Mouse (Mus musculus) Patski (cell line): Measurements from ENCODE around the gene Traf1. TPM values are rescaled to one million over a fixed set of nuclear protein-coding genes. Genes with fewer than 3 reads are reported as not detected.

Experiments
- ATAC-seq: fragments of 100-300 bp; one replicate; pipeline ENCODE4 v1.8.0; 2021
- CTCF ChIA-PET: fragments of 350-600 bp; sonication (Branson Sonifier 250); formaldehyde crosslinking; loops from one replicate; lab custom pipeline; 2022; ENCODE audit warnings: inconsistent platforms; lab: Charles Lee
- POLR2A ChIA-PET: fragments of 350-600 bp; sonication (Branson Sonifier 250); formaldehyde crosslinking; loops from one replicate; lab custom pipeline; 2022; ENCODE audit warnings: antibody characterized with exemption, inconsistent platforms; lab: Charles Lee
- DNase-seq: peaks from one replicate; pipeline ENCODE4 v3.0.0-alpha.2; 2011; ENCODE audit warnings: low read depth, low spot score
- H3K27me3 ChIP-seq: fragments of 371-371 bp; one replicate; pipeline ENCODE4 v1.5.1; 2021
- CTCF ChIP-seq: fragments of 100-300 bp; IDR thresholded peaks from one replicate; pipeline ENCODE4 v1.5.1; 2021
- in situ Hi-C: fragments of 300-500 bp; cut with MboI; formaldehyde crosslinking; loops from 3 replicates; pipeline ENCODE4 v1.11.1; 2018; ENCODE audit warnings: low pct_unique_long_range_greater_than_20kb, mixed read lengths
- polyA plus RNA-seq: library from polyadenylated mRNA; unstranded; gene quantifications from one replicate; pipeline ENCODE4 v1.2.3, GENCODE M21; 2021

Gene Traf1
- polyA plus RNA-seq, 1 experiment from 2014 or later, result 0.19 TPM

GRCm38 (mm10) chr2:34900412-34900811, 61.2 kb downstream of the Traf1 start:
- ATAC-seq (no peak), DNase-seq (no peak)
- ChIA-PET POLR2A (no interaction called here), CTCF (no interaction called here)
- in situ Hi-C loops, result no loop called here
- TF ChIP-seq CTCF, result no peak
- H3K27me3 ChIP-seq, result no peaks in the 10 kb centered on the region

GRCm38 (mm10) chr2:34899682-34900081, 61.9 kb downstream of the Traf1 start:
- ATAC-seq, result no peak
- TF ChIP-seq CTCF, result no peak
- CTCF ChIA-PET, result no interaction called here
- POLR2A ChIA-PET, result no interaction called here
- no peaks in the 10 kb centered on the region for H3K27me3 ChIP-seq
- no peak for DNase-seq
- in situ Hi-C loops, result no loop called here

- CTCF ChIA-PET, result interaction anchor here (0.7 to 1.7 kb wide), 2 partner anchors 16 to 25 kb away, joined by 3 to 8 read pairs; no protein-coding TSS in a partner anchor
- POLR2A ChIA-PET, result no interaction called here
- DNase-seq, result no peak
- TF ChIP-seq CTCF, result no peak
- no peak for ATAC-seq
- in situ Hi-C loops, result no loop called here
- no peaks in the 10 kb centered on the region for H3K27me3 ChIP-seq
Observed at GRCm38 (mm10) chr2:34897820-34898219, 63.8 kb downstream of the Traf1 start.

- TF ChIP-seq CTCF, result no peak
- POLR2A ChIA-PET, result interaction anchor here (0.8 to 1.2 kb wide), 2 partner anchors 9 to 23 kb away, joined by 3 read pairs; partner anchors contain the start of gene Cutal
- no peaks in the 10 kb centered on the region for H3K27me3 ChIP-seq
- CTCF ChIA-PET, result interaction anchor here (0.7 to 1.7 kb wide), 3 partner anchors 11 to 24 kb away, joined by 3 to 8 read pairs (median 5); no protein-coding TSS in a partner anchor
- ATAC-seq, result no peak
- DNase-seq, result no peak
- in situ Hi-C loops, result no loop called here
Observed at GRCm38 (mm10) chr2:34896821-34897460, 64.6 kb downstream of the Traf1 start.

- no peaks in the 10 kb centered on the region for H3K27me3 ChIP-seq
- ChIA-PET CTCF (interaction anchor here (1.2 kb wide), 1 partner anchor 10 kb away, joined by 5 read pairs; no protein-coding TSS in a partner anchor), POLR2A (interaction anchor here (0.6 kb wide), 1 partner anchor 242 kb away, joined by 4 read pairs; no protein-coding TSS in a partner anchor)
- ATAC-seq (no peak), DNase-seq (no peak)
- in situ Hi-C loops, result no loop called here
- TF ChIP-seq CTCF, result no peak
Observed at GRCm38 (mm10) chr2:34895503-34896113, 66.0 kb downstream of the Traf1 start.

- POLR2A ChIA-PET, result no interaction called here
- TF ChIP-seq CTCF, result no peak
- ATAC-seq, result no peak
Observed at GRCm38 (mm10) chr2:34893950-34894349, 67.6 kb downstream of the Traf1 start.

More at GRCm38 (mm10) chr2:34893950-34894349, 67.6 kb downstream of the Traf1 start:
- CTCF ChIA-PET, result no interaction called here
- H3K27me3 ChIP-seq, result no peaks in the 10 kb centered on the region
- no peak for DNase-seq
- in situ Hi-C loops, result no loop called here

Other genes with a start within 250 kb of the Traf1 start
- 54.8 TPM for gene Gapvd1, start 206.5 kb downstream of the Traf1 start, polyA plus RNA-seq
- 1,080 TPM for gene Hspa5, start 189.8 kb downstream of the Traf1 start, polyA plus RNA-seq
- 47.9 TPM for gene Rabepk, start 161.9 kb downstream of the Traf1 start, polyA plus RNA-seq
- gene Fbxw2, start 135.5 kb downstream of the Traf1 start, polyA plus RNA-seq, result 62.6 TPM
- gene Gm34653, start 128.8 kb downstream of the Traf1 start, polyA plus RNA-seq, result 0.10 TPM
- gene Cutal, start 87.4 kb downstream of the Traf1 start, polyA plus RNA-seq, result 33.2 TPM
- gene Psmd5, start 86.8 kb downstream of the Traf1 start, polyA plus RNA-seq, result 82.5 TPM
- 0.99 TPM for gene Phf19, start 47.7 kb downstream of the Traf1 start, polyA plus RNA-seq
- not detected for gene Hc, start 99.7 kb upstream of the Traf1 start, polyA plus RNA-seq
- 0.12 TPM for gene AI182371, start 139.8 kb upstream of the Traf1 start, polyA plus RNA-seq
- 17.4 TPM for gene Cntrl, start 147.7 kb upstream of the Traf1 start, polyA plus RNA-seq
- 136 TPM for gene Rab14, start 239.3 kb upstream of the Traf1 start, polyA plus RNA-seq